Mouse (Mus musculus) kidney, adult 2 months (tissue): ENCODE results near the gene Dusp7.

ENCODE experiments used
- CTCF ChIP-seq: fragments of 200-500 bp; conservative IDR thresholded peaks from 2 replicates; pipeline ENCODE4 v1.5.1; 2011; ENCODE audit warnings: low read depth, mild to moderate bottlenecking, control low read depth, low read length, moderate library complexity, mixed read lengths; ENCODE audit not compliant: insufficient read depth, insufficient read length
- POLR2A ChIP-seq: fragments of 200-500 bp; IDR thresholded peaks from one replicate; pipeline ENCODE4 v1.6.1; 2011; ENCODE audit warnings: low read depth, low read length, control low read depth

DNA sequence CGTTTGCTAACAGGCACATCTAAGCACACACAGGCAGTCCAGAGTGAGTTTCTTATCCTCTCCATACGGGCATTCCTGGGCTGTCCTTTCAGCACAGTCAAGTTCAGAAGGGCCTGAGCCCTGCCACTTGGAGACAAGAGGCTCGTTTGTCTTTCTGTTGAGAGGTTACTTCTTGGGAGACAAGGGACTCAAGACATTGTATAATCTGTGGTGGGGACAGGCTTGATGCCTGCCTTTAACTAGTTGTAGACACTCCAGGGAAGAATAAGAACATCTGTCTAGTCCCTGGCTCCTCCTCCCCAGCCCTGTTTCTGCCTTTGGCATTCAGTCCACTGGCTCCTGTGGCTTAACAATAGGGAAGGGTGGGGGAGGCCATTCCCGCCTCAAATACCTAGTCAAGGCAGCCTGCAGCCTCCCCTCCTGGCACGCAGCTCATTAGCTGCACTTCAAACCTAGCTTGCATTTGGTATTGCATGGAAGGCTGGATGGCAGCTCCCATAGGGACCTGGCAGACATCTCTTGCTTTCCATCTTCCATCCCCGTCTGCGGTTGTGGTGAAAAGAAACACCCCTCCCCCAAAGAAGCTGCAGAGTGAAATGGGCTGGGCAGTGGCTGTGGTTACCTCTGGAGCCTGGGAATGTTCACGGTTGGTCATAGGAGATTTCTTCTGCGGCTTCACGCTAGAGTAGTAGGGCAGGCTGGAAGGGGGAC, 29.8 kb upstream of the Dusp7 start:
- no peak for TF ChIP-seq CTCF
- TF ChIP-seq POLR2A = no peak
